Mouse (Mus musculus): Measurements from ENCODE around the gene Ptpn14.

- TF ChIP-seq HCFC1 (IDR thresholded peaks at IDR 0.05; ENCODE audit: borderline replicate concordance, insufficient read depth, low read length), result no peak
- TF ChIP-seq ZNF384 (IDR thresholded peaks at IDR 0.05; ENCODE audit: low read depth, low read length), result no peak
These were observed 144.0 kb downstream of the Ptpn14 start for GRCm38 (mm10) chr1:189872050-189872449.
